Mouse (Mus musculus): ENCODE data around the gene Ctso.

The Ctso gene

DNA sequence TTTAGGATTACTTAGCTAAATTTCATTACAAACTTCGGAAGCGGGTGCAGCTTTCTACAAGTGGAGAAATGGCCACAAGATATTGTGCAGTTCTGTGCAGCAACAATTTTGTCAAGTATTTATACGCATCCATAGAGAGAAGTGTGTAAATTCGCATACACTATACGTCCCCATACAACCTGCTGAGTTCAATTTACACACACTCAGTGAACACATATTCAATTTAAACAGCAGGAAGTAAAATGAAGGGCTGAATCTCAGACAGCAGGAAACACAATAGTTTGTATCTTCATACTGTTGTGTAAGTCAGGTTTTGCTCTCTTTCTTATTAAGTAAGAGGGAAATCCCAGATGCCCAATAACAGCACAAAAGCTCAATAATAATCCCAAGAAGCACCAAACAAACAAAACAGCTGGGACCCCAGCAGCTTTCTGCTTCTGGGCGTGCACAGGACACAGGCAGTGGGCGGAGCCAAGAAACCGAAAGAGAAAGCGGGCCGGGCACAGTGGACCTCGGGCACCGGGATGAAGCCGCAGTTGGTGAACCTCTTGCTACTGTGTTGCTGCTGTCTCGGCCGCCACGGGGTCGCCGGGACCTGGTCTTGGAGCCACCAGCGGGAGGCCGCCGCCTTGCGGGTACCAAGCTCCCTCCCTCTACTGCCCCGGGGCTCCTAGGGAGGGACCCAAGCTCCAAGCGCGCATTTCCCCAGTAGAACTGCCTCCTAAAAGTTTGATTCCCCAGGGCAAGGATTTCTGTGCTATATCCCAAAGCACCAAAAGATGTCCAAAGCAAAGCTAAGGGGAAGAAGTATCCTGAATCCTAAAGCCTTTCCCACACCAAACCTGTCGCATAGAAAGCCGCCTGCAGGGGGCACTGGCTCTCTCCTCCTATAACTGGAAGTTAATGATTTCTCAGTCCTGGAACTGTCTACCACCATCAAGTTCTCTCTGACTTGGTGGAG, at the start of gene Ctso:
Gene Ctso, plus strand, starts transcription at position 461 of the 961 bp plus-strand sequence.
- DNase-seq, result peak; percentile 84

GRCm38 (mm10) chr3:81883916-81884315, 48.5 kb upstream of the Ctso start:
- DNase-seq, result no peak

DNA sequence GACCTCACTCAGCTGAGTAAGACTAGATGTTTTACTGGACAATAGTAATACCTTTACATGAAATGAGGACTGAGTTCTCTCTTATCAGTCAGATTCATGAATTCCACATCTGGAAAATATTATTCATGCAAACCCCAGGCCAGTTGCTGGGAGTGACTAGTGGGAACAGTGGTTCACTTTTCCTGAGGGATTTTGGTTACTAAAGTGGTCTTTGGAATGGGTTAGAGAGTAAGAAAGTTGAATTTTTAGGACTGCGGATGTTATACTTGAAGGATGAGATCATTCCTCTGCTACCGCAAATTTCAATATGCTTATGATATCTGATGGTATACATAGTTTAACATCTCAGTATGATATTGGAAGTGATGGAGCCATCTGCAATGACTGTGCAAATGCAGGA, 46.8 kb upstream of the Ctso start:
- DNase-seq, result no peak

DNA sequence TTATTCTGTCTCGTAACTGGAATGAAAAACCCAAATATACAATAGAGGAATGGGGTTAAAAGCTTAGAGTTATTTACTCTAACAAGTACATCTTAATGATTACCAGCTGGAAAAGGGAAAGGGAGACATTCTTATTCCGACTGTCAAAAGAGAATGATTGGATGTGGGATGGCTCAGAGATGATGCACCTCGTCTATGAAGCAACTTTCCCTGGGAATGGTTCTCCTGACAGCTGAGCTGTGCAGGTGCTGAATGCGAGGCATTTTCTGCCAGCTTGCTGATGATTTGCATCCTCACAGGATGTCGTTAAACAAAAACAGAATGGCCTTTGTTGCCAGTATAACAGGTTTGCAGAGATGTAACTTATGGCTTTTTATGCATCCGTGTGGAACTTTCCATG, 43.3 kb upstream of the Ctso start:
- DNase-seq, result no peak

DNA sequence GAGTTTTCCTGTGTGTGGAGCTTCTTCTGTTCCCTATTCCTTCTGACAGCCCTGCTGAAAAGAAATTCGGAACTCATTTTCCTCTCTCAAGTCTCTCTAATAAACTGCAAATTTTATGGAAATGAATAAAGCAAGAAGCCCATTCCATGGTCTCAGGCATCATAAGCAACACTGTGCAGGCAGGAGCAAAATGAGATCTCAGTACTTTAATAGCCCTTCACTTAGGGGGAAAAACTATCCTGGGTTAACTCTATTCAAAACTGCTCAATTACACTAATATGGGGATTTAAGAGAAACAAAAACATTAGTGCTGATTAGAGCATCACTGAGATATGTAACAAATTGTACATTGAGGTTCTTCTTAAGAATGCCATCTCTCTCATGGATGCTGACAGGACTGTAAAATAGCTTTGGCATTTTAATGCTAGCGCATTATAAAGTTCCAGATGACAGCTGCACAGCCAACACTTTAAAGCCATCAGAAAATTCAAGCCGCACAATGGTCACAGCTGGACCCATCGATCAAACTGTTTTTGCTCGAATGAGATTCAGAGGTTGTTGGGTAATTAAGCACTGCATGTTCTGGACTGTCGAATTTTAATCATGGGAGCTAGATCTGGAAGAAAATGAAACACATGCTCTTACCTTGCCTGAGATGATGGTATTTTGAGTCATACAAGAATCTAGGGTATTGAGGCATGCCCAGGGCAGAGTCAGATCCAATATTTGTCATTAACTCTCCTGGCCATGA, 21.9 kb upstream of the Ctso start:
- DNase-seq, result no peak

DNA sequence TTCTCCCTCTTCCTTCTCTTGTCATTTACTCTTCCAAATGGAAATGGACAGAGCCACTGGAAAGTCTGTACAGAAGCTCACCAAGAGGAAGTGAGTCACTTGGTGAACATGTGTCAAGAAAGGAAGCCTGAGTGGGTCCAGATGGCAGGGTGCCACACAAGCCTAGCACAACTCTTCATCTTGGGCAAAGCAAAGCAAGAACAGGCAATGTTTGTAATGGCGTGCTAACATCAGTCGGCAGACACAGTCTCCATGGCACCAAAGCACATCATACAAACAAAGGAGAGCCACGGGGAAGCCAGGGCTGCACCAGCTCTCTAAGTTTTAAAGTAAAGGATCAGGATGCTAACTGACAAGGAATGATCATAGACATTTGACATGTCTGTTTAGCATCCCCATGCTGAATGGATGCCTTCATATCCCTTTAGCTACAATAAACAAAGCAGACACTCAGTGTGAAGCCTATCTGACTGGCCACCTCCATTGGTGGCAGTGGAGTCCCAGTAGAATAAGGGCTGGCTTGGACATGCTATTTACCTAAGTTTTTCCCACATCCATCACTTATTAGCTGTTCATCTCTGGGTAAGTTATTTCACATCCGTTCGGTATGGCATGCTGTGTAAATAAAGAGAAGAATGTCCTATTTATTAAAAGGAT, 16.2 kb upstream of the Ctso start:
- peak; percentile 35 for DNase-seq

GRCm38 (mm10) chr3:81917354-81917935, 15.0 kb upstream of the Ctso start:
- DNase-seq, result no peak

GRCm38 (mm10) chr3:81918215-81918614, 14.2 kb upstream of the Ctso start:
- no peak for DNase-seq

GRCm38 (mm10) chr3:81919681-81920080, 12.7 kb upstream of the Ctso start:
- no peak for DNase-seq

DNA sequence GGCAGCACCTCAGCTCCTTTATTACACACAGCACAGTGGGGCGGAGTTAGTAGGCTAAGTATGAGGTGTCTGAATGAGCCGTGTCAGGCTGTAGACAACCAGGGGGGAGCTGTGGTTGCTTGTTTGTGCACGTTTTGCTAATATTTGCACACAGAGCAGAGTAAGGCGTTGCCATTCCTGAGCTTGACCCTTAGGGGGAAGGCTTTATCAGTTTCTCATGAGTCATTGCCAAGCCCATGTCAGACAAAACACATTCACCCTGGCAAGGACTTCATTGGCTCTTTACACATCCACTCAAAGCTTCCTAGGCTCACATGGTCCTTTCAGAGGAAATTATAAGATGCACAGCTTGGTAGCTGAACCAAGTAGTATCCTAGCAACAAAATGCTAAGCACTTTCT, 9.5 kb upstream of the Ctso start:
- peak; percentile 31 for DNase-seq

GRCm38 (mm10) chr3:81924931-81925330, 7.5 kb upstream of the Ctso start:
- DNase-seq, result peak; percentile 55

- DNase-seq, result no peak
Measured at GRCm38 (mm10) chr3:81925856-81926255, 6.5 kb upstream of the Ctso start.

DNA sequence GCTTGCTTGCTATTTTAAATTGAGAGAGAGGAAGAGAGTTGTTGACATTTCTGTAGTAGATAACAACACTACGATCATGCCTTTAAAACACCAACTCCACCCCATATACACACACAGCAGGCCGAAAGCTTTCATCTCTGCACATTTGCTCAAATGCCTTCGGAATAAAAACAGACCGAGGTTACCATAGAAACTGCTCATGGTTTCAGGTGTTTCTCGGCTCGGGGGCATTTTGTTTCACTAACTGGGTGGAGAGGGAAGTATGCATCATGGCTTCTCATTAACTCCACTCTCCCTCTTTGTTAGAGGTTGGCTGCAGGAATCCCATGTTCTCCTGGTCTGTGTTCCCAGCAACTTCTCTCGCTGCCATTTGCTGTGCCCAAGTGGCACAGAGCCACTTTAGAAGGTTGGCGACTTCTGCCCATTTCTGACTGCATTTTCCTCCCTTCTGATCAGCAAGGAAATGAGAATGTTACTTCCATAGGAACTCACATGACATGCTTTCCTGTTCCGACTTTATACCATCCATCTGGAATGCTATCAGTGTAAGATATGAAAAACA, 5.6 kb upstream of the Ctso start:
- DNase-seq, result no peak

GRCm38 (mm10) chr3:81929073-81929472, 3.3 kb upstream of the Ctso start:
- no peak for DNase-seq

DNA sequence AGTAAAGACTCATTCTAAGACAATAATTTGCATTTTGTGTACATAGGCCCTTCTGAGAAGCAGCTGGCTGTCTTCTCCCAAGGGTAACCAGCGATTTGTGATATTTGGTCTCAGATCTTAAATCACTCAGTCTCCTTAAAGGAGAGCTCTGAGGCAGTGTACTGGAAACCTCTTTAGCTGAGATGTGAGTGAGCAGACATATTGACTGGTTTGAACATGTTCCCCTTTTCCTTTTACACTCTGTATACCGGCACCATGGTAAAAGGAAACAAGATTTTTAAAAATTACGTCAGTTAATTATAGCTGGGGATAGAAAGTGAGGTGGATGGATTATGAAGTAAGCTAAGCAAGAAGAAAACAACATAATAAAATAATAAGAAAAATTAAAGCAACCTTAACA, 706 bp upstream of the Ctso start:
- DNase-seq, result no peak

- no peak for DNase-seq
Measured at GRCm38 (mm10) chr3:81933348-81933747, 947 bp downstream of the Ctso start.

DNA sequence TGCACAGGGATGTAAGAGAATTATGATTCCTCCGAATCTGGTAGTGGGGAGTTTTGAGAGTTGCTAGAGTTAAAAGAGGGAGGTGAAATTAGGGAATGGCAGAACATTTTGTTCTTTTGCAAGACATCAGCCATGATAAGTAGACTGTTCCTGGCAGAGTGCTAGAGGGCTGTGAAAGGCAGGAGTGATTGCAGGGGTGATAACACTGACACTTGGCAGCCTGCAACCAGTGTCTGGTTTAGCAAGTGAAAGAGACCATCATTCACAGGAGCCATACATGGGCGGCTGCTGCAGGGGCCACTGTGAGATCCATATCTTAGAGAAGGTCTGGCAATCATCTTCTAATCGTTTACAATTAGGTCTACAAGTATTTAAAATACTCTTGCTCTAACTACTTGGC, 6.5 kb downstream of the Ctso start:
- DNase-seq, result no peak

DNA sequence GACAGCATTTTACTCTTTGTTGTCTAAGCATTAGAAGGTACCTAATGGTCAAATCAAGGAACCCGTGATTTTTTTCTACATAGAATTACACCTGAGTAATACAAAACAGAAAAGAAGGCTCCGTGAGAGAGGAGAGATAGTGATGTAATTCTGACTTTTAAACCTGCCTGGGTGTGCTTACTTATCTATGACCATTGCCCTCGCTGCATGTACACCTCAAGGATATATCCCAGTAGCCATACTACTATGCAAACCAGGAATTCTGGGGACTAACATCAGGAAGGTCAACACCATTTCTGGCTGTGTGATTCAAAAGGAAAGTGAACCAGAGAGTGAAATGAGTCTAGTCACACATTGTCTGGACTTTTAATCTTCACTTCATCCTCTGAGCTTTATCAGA, 9.9 kb downstream of the Ctso start:
- DNase-seq, result no peak

GRCm38 (mm10) chr3:81943097-81943496, 10.7 kb downstream of the Ctso start:
- DNase-seq, result peak; percentile 48

- no peak for DNase-seq
Measured at GRCm38 (mm10) chr3:81944851-81945393, 12.5 kb downstream of the Ctso start.

- no peak for DNase-seq
Measured at GRCm38 (mm10) chr3:81949048-81949447, 16.6 kb downstream of the Ctso start.

GRCm38 (mm10) chr3:81951785-81952184, 19.4 kb downstream of the Ctso start:
- DNase-seq, result no peak
